Mouse (Mus musculus) CH12.LX (cell line): ENCODE results near the gene Abcc2. TPM values are rescaled to one million over a fixed set of nuclear protein-coding genes. Genes with fewer than 3 reads are reported as not detected.

ENCODE experiments used
- DNase-seq: peaks from one replicate; pipeline ENCODE4 v3.0.0-alpha.2; 2013; ENCODE audit errors: extremely low read depth
- H3K27ac ChIP-seq: 2 replicates; pipeline ENCODE4 v1.5.1; 2012; ENCODE audit warnings: low read depth, mild to moderate bottlenecking, control low read depth, moderate library complexity; ENCODE audit not compliant: insufficient read depth
- H3K27me3 ChIP-seq: replicated peaks from 2 replicates; pipeline ENCODE3; 2012; ENCODE audit warnings: inconsistent platforms
- H3K36me3 ChIP-seq, 2 experiments: replicated peaks in 1 of 2; 2 replicates each; pipeline versions ENCODE3 to v1.6.1; 2012; ENCODE audit warnings: inconsistent platforms in 1 of 2, low read length in 1 of 2, mild to moderate bottlenecking in 1 of 2, mixed read lengths in 1 of 2, moderate library complexity in 1 of 2; ENCODE audit not compliant: control insufficient read depth in 1 of 2, insufficient read depth in 1 of 2
- H3K4me1 ChIP-seq, 2 experiments: 2 replicates each; pipeline ENCODE4 v1.6.1; 2012; ENCODE audit warnings: inconsistent platforms in 1 of 2, moderate library complexity in 1 of 2; ENCODE audit not compliant: insufficient read depth in 2 of 2, control insufficient read depth in 1 of 2
- H3K4me2 ChIP-seq: 2 replicates; pipeline ENCODE4 v1.6.1; 2012; ENCODE audit warnings: low read depth, mild to moderate bottlenecking, control low read depth; ENCODE audit not compliant: poor library complexity, insufficient read depth, severe bottlenecking
- H3K4me3 ChIP-seq, 3 experiments: fragments of 150-350 bp in 1 of 3; sonication (generic) in 1 of 3; replicated peaks in 1 of 3; 2 replicates each; pipeline versions ENCODE3 to v1.5.1; 2011 to 2012; ENCODE audit warnings: low read depth in 2 of 3, low read length in 2 of 3, mild to moderate bottlenecking in 2 of 3, moderate library complexity in 2 of 3, control low read depth in 1 of 3, improper control_type of control experiment in 1 of 3, inconsistent platforms in 1 of 3, mixed read lengths in 1 of 3; ENCODE audit not compliant: poor library complexity in 1 of 3
- H3K79me2 ChIP-seq: replicated peaks from 2 replicates; pipeline ENCODE4 v1.6.1; 2012; ENCODE audit warnings: mild to moderate bottlenecking, moderate library complexity; ENCODE audit not compliant: control insufficient read depth, poor library complexity, insufficient read depth, severe bottlenecking; ENCODE audit errors: extremely low read depth
- H3K9ac ChIP-seq: 2 replicates; pipeline ENCODE4 v1.6.1; 2012; ENCODE audit warnings: low read depth, mild to moderate bottlenecking, control low read depth, moderate library complexity; ENCODE audit not compliant: insufficient read depth
- H3K9me3 ChIP-seq: replicated peaks from 2 replicates; pipeline ENCODE3; 2012; ENCODE audit warnings: low read length, inconsistent platforms, mixed read lengths
- BHLHE40 ChIP-seq: IDR thresholded peaks from 2 replicates; pipeline ENCODE4 v1.6.1; 2011; ENCODE audit warnings: mild to moderate bottlenecking, low read depth, low read length, improper control_type of control experiment
- EP300 ChIP-seq: IDR thresholded peaks from 2 replicates; pipeline ENCODE4 v1.6.1; 2011; ENCODE audit warnings: low read length, improper control_type of control experiment
- ETS1 ChIP-seq: conservative IDR thresholded peaks from 2 replicates; pipeline ENCODE4 v1.6.1; 2012; ENCODE audit warnings: low read depth, mild to moderate bottlenecking, inconsistent platforms, low read length, improper control_type of control experiment, moderate library complexity
- HCFC1 ChIP-seq: IDR thresholded peaks from 2 replicates; pipeline ENCODE4 v1.6.1; 2012; ENCODE audit warnings: low read depth, mild to moderate bottlenecking, inconsistent platforms, low read length, improper control_type of control experiment
- IRF4 ChIP-seq: IDR thresholded peaks from 2 replicates; pipeline ENCODE4 v1.6.1; 2014; ENCODE audit warnings: low read depth, mild to moderate bottlenecking, inconsistent platforms, low read length, improper control_type of control experiment
- JUND ChIP-seq: conservative IDR thresholded peaks from 2 replicates; pipeline ENCODE4 v1.6.1; 2011; ENCODE audit warnings: low read depth, low read length, improper control_type of control experiment
- MAFK ChIP-seq: IDR thresholded peaks from 2 replicates; pipeline ENCODE4 v1.6.1; 2011; ENCODE audit warnings: low read length, improper control_type of control experiment; ENCODE audit not compliant: insufficient replicate concordance
- MAX ChIP-seq: IDR thresholded peaks from 2 replicates; pipeline ENCODE4 v1.6.1; 2011; ENCODE audit warnings: low read length, improper control_type of control experiment
- MEF2A ChIP-seq: IDR thresholded peaks from 2 replicates; pipeline ENCODE4 v1.6.1; 2014; ENCODE audit warnings: low read depth, mild to moderate bottlenecking, inconsistent platforms, low read length, improper control_type of control experiment, borderline replicate concordance
- MXI1 ChIP-seq: IDR thresholded peaks from 2 replicates; pipeline ENCODE4 v1.6.1; 2011; ENCODE audit warnings: mild to moderate bottlenecking, low read depth, low read length, improper control_type of control experiment
- MYC ChIP-seq: IDR thresholded peaks from 2 replicates; pipeline ENCODE4 v1.6.1; 2011; ENCODE audit warnings: low read depth, mild to moderate bottlenecking, improper control_type of control experiment, low read length
- NELFE ChIP-seq: IDR thresholded peaks from 2 replicates; pipeline ENCODE4 v1.6.1; 2011; ENCODE audit warnings: low read depth, low read length, improper control_type of control experiment
- NRF1 ChIP-seq: IDR thresholded peaks from 2 replicates; pipeline ENCODE4 v1.6.1; 2014; ENCODE audit warnings: low read depth, mild to moderate bottlenecking, inconsistent platforms, low read length, improper control_type of control experiment, moderate library complexity
- PAX5 ChIP-seq: IDR thresholded peaks from 2 replicates; pipeline ENCODE4 v1.6.1; 2012; ENCODE audit warnings: low read length, inconsistent platforms, mixed read lengths
- POLR2A ChIP-seq: IDR thresholded peaks from 2 replicates; pipeline ENCODE4 v1.6.1; 2011; ENCODE audit warnings: low read depth, mild to moderate bottlenecking, improper control_type of control experiment, low read length
- POLR2AphosphoS2 ChIP-seq: IDR thresholded peaks from 2 replicates; pipeline ENCODE4 v1.6.1; 2011; ENCODE audit warnings: low read depth, low read length, improper control_type of control experiment
- SIN3A ChIP-seq: IDR thresholded peaks from 2 replicates; pipeline ENCODE4 v1.6.1; 2012; ENCODE audit warnings: low read length, improper control_type of control experiment, inconsistent platforms
- SMC3 ChIP-seq: IDR thresholded peaks from 2 replicates; pipeline ENCODE4 v1.6.1; 2011; ENCODE audit warnings: low read depth, low read length, improper control_type of control experiment
- TBP ChIP-seq: conservative IDR thresholded peaks from 2 replicates; pipeline ENCODE4 v1.6.1; 2011; ENCODE audit warnings: low read depth, low read length, improper control_type of control experiment
- TCF12 ChIP-seq: IDR thresholded peaks from 2 replicates; pipeline ENCODE4 v1.6.1; 2014; ENCODE audit warnings: low read depth, mild to moderate bottlenecking, inconsistent platforms, low read length, improper control_type of control experiment
- UBTF ChIP-seq: IDR thresholded peaks from 2 replicates; pipeline ENCODE4 v1.6.1; 2012; ENCODE audit warnings: low read depth, mild to moderate bottlenecking, inconsistent platforms, low read length, improper control_type of control experiment, moderate library complexity
- USF1 ChIP-seq: IDR thresholded peaks from 2 replicates; pipeline ENCODE4 v1.6.1; 2014; ENCODE audit warnings: low read depth, mild to moderate bottlenecking, inconsistent platforms, low read length, improper control_type of control experiment
- USF2 ChIP-seq: conservative IDR thresholded peaks from 2 replicates; pipeline ENCODE4 v1.6.1; 2011; ENCODE audit warnings: low read depth, low read length, improper control_type of control experiment
- ZKSCAN1 ChIP-seq: IDR thresholded peaks from 2 replicates; pipeline ENCODE4 v1.6.1; 2012; ENCODE audit warnings: low read depth, inconsistent platforms, low read length, improper control_type of control experiment, borderline replicate concordance
- ZMIZ1 ChIP-seq: IDR thresholded peaks from 2 replicates; pipeline ENCODE4 v1.6.1; 2012; ENCODE audit warnings: low read depth, mild to moderate bottlenecking, inconsistent platforms, low read length, improper control_type of control experiment
- dilution Hi-C: fragments of 300-500 bp; cut with MboI; formaldehyde crosslinking; loops from 2 replicates; pipeline ENCODE4 v1.14.3; 2020; ENCODE audit warnings: low sequenced_read_pairs; ENCODE audit not compliant: extremely low pct_unique_long_range_greater_than_20kb, extremely low pct_ligation_motif_present
- in situ Hi-C: fragments of 300-500 bp; cut with MboI; formaldehyde crosslinking; loops from 3 replicates; pipeline ENCODE4 v1.14.3; 2019; ENCODE audit warnings: low sequenced_read_pairs, low pct_ligation_motif_present, low pct_unique_long_range_greater_than_20kb, mixed read lengths
- polyA plus RNA-seq: library from polyadenylated mRNA; unstranded; fragments of >175 nt; gene quantifications from 2 replicates; pipeline ENCODE4 v1.2.1, GENCODE M21; 2012; ENCODE audit warnings: low read depth; ENCODE audit not compliant: insufficient read length
- total RNA-seq, 2 experiments: library from RNA; depleted of rRNA; stranded (reverse); fragments of 300-350 nt in 1 of 2; fragments of >200 nt in 1 of 2; gene quantifications; 2 replicates each; pipeline ENCODE4 v1.2.3; 2012 to 2014

Abcc2 gene
- total and polyA plus RNA-seq, 3 experiments, result 0.08 to 0.39 (median 0.09) TPM

GRCm38 (mm10) chr19:43784761-43785160 is 2.8 kb downstream of the Abcc2 start:
- Histone ChIP-seq H3K4me1 (peaks cover 6 to 7% of the 10 kb centered on the region in 2 experiments; a peak in 2 of 4 replicates), H3K27me3 (no peaks in the 10 kb centered on the region), H3K9me3 (no peaks in the 10 kb centered on the region), H3K4me3 (no peak overlapping the region), H3K36me3 (no peaks in the 10 kb centered on the region), H3K27ac (no peak overlapping the region), H3K9ac (no peak overlapping the region), H3K4me2 (no peak overlapping the region), H3K79me2 (no peaks in the 10 kb centered on the region)
- TF ChIP-seq UBTF (no peak), JUND (no peak), SMC3 (no peak), ETS1 (no peak), USF2 (no peak), EP300 (no peak), PAX5 (no peak), ZMIZ1 (no peak), MAFK (no peak)
- in situ Hi-C loops (no loop called here), dilution Hi-C loops (no loop called here)
- DNase-seq, result no peak

GRCm38 (mm10) chr19:43786249-43787026 is 4.4 kb downstream of the Abcc2 start:
- TF ChIP-seq NRF1 (no peak), SIN3A (no peak), POLR2AphosphoS2 (no peak), USF1 (no peak)
- peak overlapping the region; percentile 29; the same call in 1 of the 2 replicates for H3K4me2 ChIP-seq
- no peak overlapping the region for H3K9ac ChIP-seq
- dilution Hi-C loops, result no loop called here
- no peaks in the 10 kb centered on the region for H3K36me3 ChIP-seq
- H3K27me3 ChIP-seq, result no peaks in the 10 kb centered on the region
- no peaks in the 10 kb centered on the region for H3K79me2 ChIP-seq
- H3K4me3 ChIP-seq, result no peak overlapping the region
- peaks cover 6 to 7% of the 10 kb centered on the region in 2 experiments; a peak in 2 of 4 replicates for H3K4me1 ChIP-seq
- H3K9me3 ChIP-seq, result no peaks in the 10 kb centered on the region
- DNase-seq, result no peak
- H3K27ac ChIP-seq, result no peak overlapping the region
- in situ Hi-C loops, result no loop called here

DNA sequence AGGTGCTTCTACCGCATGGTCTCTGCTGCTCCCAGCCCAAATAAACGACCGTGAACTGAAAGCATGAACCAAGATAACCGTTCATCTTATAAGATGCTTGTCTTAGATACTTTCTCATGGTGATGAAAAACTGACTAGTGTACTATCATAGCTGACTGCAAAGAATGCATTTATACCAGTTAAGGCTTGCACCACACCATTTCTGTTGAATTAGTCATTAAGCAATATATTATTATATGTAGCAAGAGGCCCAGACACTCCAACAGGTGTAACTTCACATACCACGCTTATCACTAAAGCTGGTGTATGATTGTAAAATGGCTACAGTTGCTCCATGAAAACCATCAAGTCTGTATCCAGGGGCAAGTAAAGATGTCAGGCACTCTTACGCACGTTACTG is 7.8 kb downstream of the Abcc2 start:
- no peaks in the 10 kb centered on the region for H3K79me2 ChIP-seq
- TF ChIP-seq MEF2A (no peak), HCFC1 (no peak), MXI1 (no peak), POLR2A (no peak), BHLHE40 (no peak), USF1 (no peak), PAX5 (no peak), IRF4 (no peak), ZKSCAN1 (no peak), TCF12 (no peak), MAX (no peak), USF2 (no peak), NELFE (no peak), SMC3 (no peak), ZMIZ1 (no peak), JUND (no peak), NRF1 (no peak), TBP (no peak), MYC (no peak)
- TF ChIP-seq, all 38 proteins: peak for 0
- no peaks in the 10 kb centered on the region for H3K9me3 ChIP-seq
- H3K4me2 ChIP-seq, result no peak overlapping the region
- in situ Hi-C loops (no loop called here), dilution Hi-C loops (no loop called here)
- no peaks in the 10 kb centered on the region for H3K36me3 ChIP-seq
- no peak overlapping the region for H3K4me3 ChIP-seq
- H3K27ac ChIP-seq, result no peak overlapping the region
- H3K4me1 ChIP-seq, result peaks cover 6 to 7% of the 10 kb centered on the region in 2 experiments; a peak in 2 of 4 replicates
- no peak for DNase-seq
- no peaks in the 10 kb centered on the region for H3K27me3 ChIP-seq
- no peak overlapping the region for H3K9ac ChIP-seq
